Mouse (Mus musculus) small intestine, adult 2 months (tissue): Measurements from ENCODE around the gene Pde6h.

Source experiments
- CTCF ChIP-seq: fragments of 200-500 bp; IDR thresholded peaks from 2 replicates; pipeline ENCODE4 v1.5.1; 2012; ENCODE audit warnings: low read depth, mild to moderate bottlenecking, control low read depth, inconsistent platforms, low read length, moderate library complexity, mixed read lengths; ENCODE audit not compliant: insufficient replicate concordance, insufficient read length; ENCODE audit errors: extremely low read depth
- POLR2A ChIP-seq: fragments of 200-500 bp; IDR thresholded peaks from 2 replicates; pipeline ENCODE4 v1.6.1; 2012; ENCODE audit warnings: low read depth, mild to moderate bottlenecking, control low read depth, inconsistent platforms, low read length, moderate library complexity

DNA sequence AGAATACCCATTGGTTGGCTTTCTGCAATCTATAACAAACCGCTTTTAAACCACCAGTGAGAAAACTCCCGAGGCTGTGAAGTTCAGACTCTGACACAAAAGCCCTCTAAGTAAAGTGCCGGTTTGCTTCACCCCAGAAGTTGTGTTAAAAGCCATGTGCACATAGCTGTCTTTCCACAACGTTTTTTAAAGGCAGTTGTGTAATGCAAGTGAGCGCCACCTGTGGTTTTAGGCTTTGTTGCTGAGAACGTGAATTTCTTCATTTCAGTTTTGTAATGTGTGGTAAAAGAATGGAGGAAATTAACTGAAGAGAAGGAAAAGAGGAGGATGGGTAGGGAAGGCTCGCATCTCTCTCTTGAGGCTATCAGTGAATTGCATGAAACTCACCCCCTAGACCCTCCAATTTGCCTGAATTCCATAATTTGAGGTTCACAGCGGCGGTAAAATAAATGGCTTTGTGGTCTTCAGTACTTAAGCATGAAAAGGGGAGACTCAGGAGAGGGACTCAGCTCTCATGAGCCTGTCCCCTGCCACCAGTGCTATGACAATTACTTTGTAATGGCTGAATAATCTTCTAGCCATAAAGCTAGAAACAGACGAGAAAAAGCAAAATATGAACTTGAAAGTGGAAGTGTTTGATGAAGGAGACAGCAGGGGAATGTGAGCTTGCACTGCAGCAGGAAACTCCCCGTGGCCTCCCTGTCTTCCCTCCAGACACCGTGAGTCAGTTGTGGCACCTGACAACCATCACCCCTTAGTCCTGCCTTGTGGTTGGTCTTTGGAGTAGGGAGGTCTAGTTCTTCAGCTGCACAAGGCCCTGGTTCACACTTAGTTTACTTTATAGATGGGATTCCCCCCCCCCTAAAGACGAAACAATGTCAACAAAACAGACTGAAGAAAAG lies 41.2 kb downstream of the Pde6h start:
- TF ChIP-seq CTCF (no peak), POLR2A (no peak)
